Mouse (Mus musculus): ENCODE data around the gene Akr1b10. TPM values are rescaled to one million over a fixed set of nuclear protein-coding genes. Genes with fewer than 3 reads are reported as not detected.
"Not testable (repeated sequence)": the region's sequence is repeated elsewhere in the genome, so short reads cannot be mapped to it uniquely, and the experiment has no call there.

Akr1b10 gene
- polyA plus RNA-seq, 1 experiment from 2014 or later = 70.9 TPM

DNA sequence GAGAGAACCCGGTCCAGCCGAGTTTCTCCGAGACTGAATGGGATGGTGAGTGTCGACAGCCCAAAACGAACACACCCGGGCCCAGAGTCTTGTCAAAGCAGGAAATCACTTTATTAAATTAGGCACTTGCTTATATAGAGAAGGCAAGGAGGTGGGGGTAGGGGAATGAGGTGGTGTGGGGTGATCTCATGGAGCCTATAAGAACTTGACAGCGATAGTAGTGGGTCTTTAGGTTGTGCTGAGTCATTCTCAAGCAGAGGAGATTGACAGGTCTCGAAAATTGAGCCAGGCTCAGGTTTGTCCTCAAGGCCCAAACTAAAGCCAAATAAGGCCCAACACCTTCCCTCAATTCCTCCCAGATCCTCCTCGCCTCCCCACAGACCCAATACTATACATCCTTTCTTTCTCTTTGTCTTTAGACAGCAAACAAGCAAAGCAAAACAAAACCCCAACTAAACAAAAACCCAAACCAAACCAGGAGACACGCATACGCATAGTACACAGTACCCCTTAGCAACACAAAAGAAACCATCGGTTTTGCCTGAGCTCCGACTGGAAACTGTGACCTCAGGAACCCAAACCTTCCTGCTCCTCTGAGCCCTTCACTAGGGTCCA, 15.7 kb downstream of the Akr1b10 start:
- Histone ChIP-seq H3K9me3 (ENCODE audit: control insufficient read depth, low read length) (no peaks in the 10 kb centered on the region), H3K27me3 (ENCODE audit: control insufficient read depth, insufficient read depth, low read length) (no peaks in the 10 kb centered on the region), H3K4me1 (ENCODE audit: control insufficient read depth in 2 of 2, insufficient read depth in 2 of 2, low read length in 2 of 2) (no peaks in the 10 kb centered on the region), H3K4me3 (ENCODE audit: control insufficient read depth in 1 of 2, insufficient read depth in 1 of 2, low read depth in 1 of 2, low read length in 2 of 2) (no peak overlapping the region), H3K36me3 (ENCODE audit: control insufficient read depth, insufficient read depth, low read length) (peaks cover 34% of the 10 kb centered on the region), H3K27ac (replicated peaks in 1 of 2; ENCODE audit: control insufficient read depth in 1 of 2, insufficient read depth in 1 of 2, low read depth in 2 of 2, low read length in 2 of 2) (no peak overlapping the region), H3K9ac (ENCODE audit: low read length) (no peak overlapping the region), H3K4me2 (ENCODE audit: low read length) (no peak overlapping the region)
- 78% methylated on average over 13 of the region's 13 CpGs for WGBS
- ATAC-seq (ENCODE audit: insufficient number of reproducible peaks, insufficient read depth, low FRiP score, low read depth) = no peak

- 71% methylated on average over 2 of the region's 2 CpGs for WGBS
- no peak overlapping the region for H3K4me3 ChIP-seq (ENCODE audit: control insufficient read depth in 1 of 2, insufficient read depth in 1 of 2, low read depth in 1 of 2, low read length in 2 of 2)
- no peak overlapping the region for H3K4me2 ChIP-seq (ENCODE audit: low read length)
- no peak overlapping the region for H3K9ac ChIP-seq (ENCODE audit: low read length)
- no peaks in the 10 kb centered on the region for H3K27me3 ChIP-seq (ENCODE audit: control insufficient read depth, insufficient read depth, low read length)
- ATAC-seq (ENCODE audit: insufficient number of reproducible peaks, insufficient read depth, low FRiP score, low read depth) = no peak
- no peak overlapping the region for H3K27ac ChIP-seq (replicated peaks in 1 of 2; ENCODE audit: control insufficient read depth in 1 of 2, insufficient read depth in 1 of 2, low read depth in 2 of 2, low read length in 2 of 2)
- H3K4me1 ChIP-seq (ENCODE audit: control insufficient read depth in 2 of 2, insufficient read depth in 2 of 2, low read length in 2 of 2) = no peaks in the 10 kb centered on the region
- peaks cover 26% of the 10 kb centered on the region for H3K36me3 ChIP-seq (ENCODE audit: control insufficient read depth, insufficient read depth, low read length)
- no peaks in the 10 kb centered on the region for H3K9me3 ChIP-seq (ENCODE audit: control insufficient read depth, low read length)
Observed at GRCm38 (mm10) chr6:34400696-34401095, 16.7 kb downstream of the Akr1b10 start.

DNA sequence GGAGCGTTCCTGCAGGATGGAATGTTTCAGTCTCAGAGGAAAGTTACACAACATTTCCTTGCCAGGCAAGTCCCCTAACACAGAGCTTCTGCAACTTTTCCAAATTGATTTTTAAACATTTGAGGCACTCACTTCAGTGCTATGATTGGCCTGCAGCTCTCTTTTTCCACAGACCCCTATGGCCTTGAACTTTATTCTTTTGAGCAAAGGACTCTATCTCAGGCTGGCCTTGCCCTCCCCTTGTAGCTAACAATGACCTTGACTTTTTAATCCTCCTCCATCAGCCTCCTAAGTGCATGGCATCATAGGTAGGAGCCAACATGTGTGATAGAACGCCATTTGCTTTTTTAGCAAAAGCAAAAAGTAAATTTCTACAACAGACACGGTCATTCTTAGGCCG, 22.7 kb downstream of the Akr1b10 start:
- Histone ChIP-seq H3K36me3 (ENCODE audit: control insufficient read depth, insufficient read depth, low read length) (no peaks in the 10 kb centered on the region), H3K9ac (ENCODE audit: low read length) (no peak overlapping the region), H3K4me2 (ENCODE audit: low read length) (no peak overlapping the region), H3K27me3 (ENCODE audit: control insufficient read depth, insufficient read depth, low read length) (no peaks in the 10 kb centered on the region), H3K27ac (replicated peaks in 1 of 2; ENCODE audit: control insufficient read depth in 1 of 2, insufficient read depth in 1 of 2, low read depth in 2 of 2, low read length in 2 of 2) (no peak overlapping the region), H3K4me1 (ENCODE audit: control insufficient read depth in 2 of 2, insufficient read depth in 2 of 2, low read length in 2 of 2) (no peaks in the 10 kb centered on the region), H3K4me3 (ENCODE audit: control insufficient read depth in 1 of 2, insufficient read depth in 1 of 2, low read depth in 1 of 2, low read length in 2 of 2) (no peak overlapping the region), H3K9me3 (ENCODE audit: control insufficient read depth, low read length) (no peaks in the 10 kb centered on the region)
- ATAC-seq (ENCODE audit: insufficient number of reproducible peaks, insufficient read depth, low FRiP score, low read depth) = no peak
- 87% methylated on average over 4 of the region's 4 CpGs for WGBS

DNA sequence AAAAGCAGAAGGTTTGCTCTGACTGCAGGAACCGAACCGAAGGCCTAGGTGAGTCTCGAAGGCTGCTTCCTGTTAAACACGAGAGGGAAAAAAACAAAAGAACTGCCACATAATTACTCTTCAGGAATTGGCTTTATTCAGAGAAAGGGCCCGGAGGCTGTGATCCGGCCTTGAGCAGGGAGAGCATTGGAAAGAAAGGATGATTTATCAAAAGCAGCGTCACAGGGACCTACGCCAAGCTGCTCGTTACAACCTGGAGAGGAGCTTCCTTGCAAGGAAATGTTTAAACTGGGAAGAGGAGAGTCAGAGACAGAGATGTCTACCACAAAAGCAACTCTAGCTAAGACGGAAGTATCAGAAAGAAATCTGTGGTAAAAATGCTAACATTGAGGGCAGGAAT, 23.4 kb downstream of the Akr1b10 start:
- 85% methylated on average over 10 of the region's 10 CpGs for WGBS
- no peak for ATAC-seq (ENCODE audit: insufficient number of reproducible peaks, insufficient read depth, low FRiP score, low read depth)
- no peak overlapping the region for H3K27ac ChIP-seq (replicated peaks in 1 of 2; ENCODE audit: control insufficient read depth in 1 of 2, insufficient read depth in 1 of 2, low read depth in 2 of 2, low read length in 2 of 2)

DNA sequence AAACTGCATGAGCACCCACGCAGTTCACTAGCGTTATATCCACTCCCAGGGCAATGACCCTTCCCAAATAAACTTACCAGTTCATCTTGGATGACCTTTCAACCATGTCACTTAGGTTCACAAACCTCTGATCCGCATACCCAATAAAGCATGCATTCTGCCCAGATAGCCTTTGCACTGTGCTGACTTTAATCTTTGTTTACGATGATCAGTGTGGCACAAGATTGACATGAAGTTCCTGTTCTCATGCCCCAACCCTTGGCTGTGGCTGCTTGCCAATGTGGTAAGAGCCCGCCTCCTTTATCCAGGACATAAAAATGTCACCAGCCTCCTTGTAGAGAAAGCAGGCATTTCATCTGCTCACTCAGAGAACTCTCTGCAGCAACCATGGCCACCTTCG, 28.0 kb downstream of the Akr1b10 start, which contains the start of gene Akr1b7:
TSS of gene Akr1b7 (plus strand) at position 312 of the 400 bp plus-strand sequence.
- no peak for ATAC-seq (ENCODE audit: insufficient number of reproducible peaks, insufficient read depth, low FRiP score, low read depth)
- Histone ChIP-seq H3K9ac (ENCODE audit: low read length) (no peak within 1 kb of the TSS), H3K27ac (replicated peaks in 1 of 2; ENCODE audit: control insufficient read depth in 1 of 2, insufficient read depth in 1 of 2, low read depth in 2 of 2, low read length in 2 of 2) (no peak within 1 kb of the TSS), H3K9me3 (ENCODE audit: control insufficient read depth, low read length) (no peaks in the 10 kb centered on the region), H3K4me2 (ENCODE audit: low read length) (no peak within 1 kb of the TSS), H3K36me3 (ENCODE audit: control insufficient read depth, insufficient read depth, low read length) (no peaks in the 10 kb centered on the region), H3K4me1 (ENCODE audit: control insufficient read depth in 2 of 2, insufficient read depth in 2 of 2, low read length in 2 of 2) (peaks cover 0 to 2% of the 10 kb centered on the region in 2 experiments; a peak in 1 of 4 replicates), H3K27me3 (ENCODE audit: control insufficient read depth, insufficient read depth, low read length) (no peaks in the 10 kb centered on the region), H3K4me3 (ENCODE audit: control insufficient read depth in 1 of 2, insufficient read depth in 1 of 2, low read depth in 1 of 2, low read length in 2 of 2) (no peak within 1 kb of the TSS)
- 67% methylated on average over 6 of the region's 6 CpGs for WGBS

More for the DNA sequence above, 23.4 kb downstream of the Akr1b10 start:
- no peak overlapping the region for H3K9ac ChIP-seq (ENCODE audit: low read length)
- no peak overlapping the region for H3K4me3 ChIP-seq (ENCODE audit: control insufficient read depth in 1 of 2, insufficient read depth in 1 of 2, low read depth in 1 of 2, low read length in 2 of 2)
- H3K4me2 ChIP-seq (ENCODE audit: low read length) = no peak overlapping the region
- H3K27me3 ChIP-seq (ENCODE audit: control insufficient read depth, insufficient read depth, low read length) = no peaks in the 10 kb centered on the region
- H3K9me3 ChIP-seq (ENCODE audit: control insufficient read depth, low read length) = no peaks in the 10 kb centered on the region
- peaks cover 0 to 2% of the 10 kb centered on the region in 2 experiments; a peak in 1 of 4 replicates for H3K4me1 ChIP-seq (ENCODE audit: control insufficient read depth in 2 of 2, insufficient read depth in 2 of 2, low read length in 2 of 2)
- no peaks in the 10 kb centered on the region for H3K36me3 ChIP-seq (ENCODE audit: control insufficient read depth, insufficient read depth, low read length)

DNA sequence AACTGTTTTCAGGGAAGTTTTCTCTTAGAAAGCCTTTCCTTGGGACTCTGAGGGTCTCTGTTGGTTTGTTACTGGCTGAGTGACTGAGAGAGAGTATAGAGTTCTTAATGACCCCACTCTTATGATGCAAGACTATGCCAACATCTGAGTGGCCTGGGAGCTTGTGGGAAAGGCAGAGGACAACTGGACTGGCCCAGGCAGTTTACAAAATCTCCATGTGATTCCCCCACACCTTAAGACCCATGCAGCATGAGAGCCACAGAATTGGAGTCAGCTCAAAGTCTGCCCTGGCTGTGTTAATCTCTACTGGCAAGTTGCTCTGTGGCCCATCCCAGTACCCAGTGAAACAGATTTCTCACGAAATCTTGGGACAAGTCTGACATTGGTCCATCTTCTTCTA, 28.7 kb downstream of the Akr1b10 start:
- ATAC-seq (ENCODE audit: insufficient number of reproducible peaks, insufficient read depth, low FRiP score, low read depth) = no peak
- 67% methylated on average over 1 of the region's 1 CpGs for WGBS

DNA sequence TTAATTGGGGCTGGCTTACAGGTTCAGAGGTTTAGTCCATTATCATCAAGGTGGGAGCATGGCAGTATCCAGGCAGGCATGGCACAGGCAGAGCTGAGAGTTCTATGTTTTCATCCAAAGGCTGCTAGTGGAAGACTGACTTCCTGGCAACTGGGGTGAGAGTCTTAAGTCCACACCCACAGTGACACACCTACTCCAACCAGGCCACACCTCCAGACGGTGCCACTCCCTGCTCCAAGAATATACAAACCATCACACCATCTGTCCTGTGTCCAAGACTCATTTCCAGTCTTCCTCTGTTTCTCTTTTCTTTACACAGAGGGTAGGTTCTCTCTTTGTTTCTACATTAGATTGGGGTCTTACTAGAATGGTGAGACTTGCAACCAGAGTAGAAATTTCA, 29.4 kb downstream of the Akr1b10 start:
- not testable (repeated sequence) for ATAC-seq (ENCODE audit: insufficient number of reproducible peaks, insufficient read depth, low FRiP score, low read depth); H3K27ac ChIP-seq (replicated peaks in 1 of 2; ENCODE audit: control insufficient read depth in 1 of 2, insufficient read depth in 1 of 2, low read depth in 2 of 2, low read length in 2 of 2); H3K4me1 ChIP-seq (ENCODE audit: control insufficient read depth in 2 of 2, insufficient read depth in 2 of 2, low read length in 2 of 2); H3K36me3 ChIP-seq (ENCODE audit: control insufficient read depth, insufficient read depth, low read length); H3K27me3 ChIP-seq (ENCODE audit: control insufficient read depth, insufficient read depth, low read length); H3K4me2 ChIP-seq (ENCODE audit: low read length); H3K4me3 ChIP-seq (ENCODE audit: control insufficient read depth in 1 of 2, insufficient read depth in 1 of 2, low read depth in 1 of 2, low read length in 2 of 2); H3K9me3 ChIP-seq (ENCODE audit: control insufficient read depth, low read length); H3K9ac ChIP-seq (ENCODE audit: low read length)
- 50% methylated on average over 1 of the region's 1 CpGs for WGBS

More for the DNA sequence above, 28.7 kb downstream of the Akr1b10 start:
- no peak overlapping the region for H3K4me3 ChIP-seq (ENCODE audit: control insufficient read depth in 1 of 2, insufficient read depth in 1 of 2, low read depth in 1 of 2, low read length in 2 of 2)
- no peak overlapping the region for H3K27ac ChIP-seq (replicated peaks in 1 of 2; ENCODE audit: control insufficient read depth in 1 of 2, insufficient read depth in 1 of 2, low read depth in 2 of 2, low read length in 2 of 2)
- no peaks in the 10 kb centered on the region for H3K9me3 ChIP-seq (ENCODE audit: control insufficient read depth, low read length)
- H3K4me1 ChIP-seq (ENCODE audit: control insufficient read depth in 2 of 2, insufficient read depth in 2 of 2, low read length in 2 of 2) = peaks cover 0 to 2% of the 10 kb centered on the region in 2 experiments; a peak in 1 of 4 replicates
- H3K9ac ChIP-seq (ENCODE audit: low read length) = no peak overlapping the region
- no peaks in the 10 kb centered on the region for H3K27me3 ChIP-seq (ENCODE audit: control insufficient read depth, insufficient read depth, low read length)
- no peaks in the 10 kb centered on the region for H3K36me3 ChIP-seq (ENCODE audit: control insufficient read depth, insufficient read depth, low read length)
- H3K4me2 ChIP-seq (ENCODE audit: low read length) = no peak overlapping the region

- no peaks in the 10 kb centered on the region for H3K27me3 ChIP-seq (ENCODE audit: control insufficient read depth, insufficient read depth, low read length)
- H3K27ac ChIP-seq (replicated peaks in 1 of 2; ENCODE audit: control insufficient read depth in 1 of 2, insufficient read depth in 1 of 2, low read depth in 2 of 2, low read length in 2 of 2) = no peak overlapping the region
- 90% methylated on average over 2 of the region's 2 CpGs for WGBS
- peaks cover 0 to 2% of the 10 kb centered on the region in 2 experiments; a peak in 1 of 4 replicates for H3K4me1 ChIP-seq (ENCODE audit: control insufficient read depth in 2 of 2, insufficient read depth in 2 of 2, low read length in 2 of 2)
- no peak for ATAC-seq (ENCODE audit: insufficient number of reproducible peaks, insufficient read depth, low FRiP score, low read depth)
- no peaks in the 10 kb centered on the region for H3K9me3 ChIP-seq (ENCODE audit: control insufficient read depth, low read length)
- no peaks in the 10 kb centered on the region for H3K36me3 ChIP-seq (ENCODE audit: control insufficient read depth, insufficient read depth, low read length)
- H3K4me2 ChIP-seq (ENCODE audit: low read length) = no peak overlapping the region
- H3K4me3 ChIP-seq (ENCODE audit: control insufficient read depth in 1 of 2, insufficient read depth in 1 of 2, low read depth in 1 of 2, low read length in 2 of 2) = no peak overlapping the region
- no peak overlapping the region for H3K9ac ChIP-seq (ENCODE audit: low read length)
Observed at GRCm38 (mm10) chr6:34416521-34416920, 32.5 kb downstream of the Akr1b10 start.
